Mouse (Mus musculus) erythroblast, embryonic 14.5 days (primary cell): ENCODE results near the gene Ush2a.

Experiments
- GATA1 ChIP-seq: IDR thresholded peaks from 2 replicates; pipeline ENCODE4 v1.6.1; 2012; ENCODE audit warnings: low read length, inconsistent platforms, mixed read lengths
- TAL1 ChIP-seq: IDR thresholded peaks from 3 replicates; pipeline ENCODE4 v1.6.1; 2012; ENCODE audit warnings: low read length, inconsistent platforms, mixed read lengths

DNA sequence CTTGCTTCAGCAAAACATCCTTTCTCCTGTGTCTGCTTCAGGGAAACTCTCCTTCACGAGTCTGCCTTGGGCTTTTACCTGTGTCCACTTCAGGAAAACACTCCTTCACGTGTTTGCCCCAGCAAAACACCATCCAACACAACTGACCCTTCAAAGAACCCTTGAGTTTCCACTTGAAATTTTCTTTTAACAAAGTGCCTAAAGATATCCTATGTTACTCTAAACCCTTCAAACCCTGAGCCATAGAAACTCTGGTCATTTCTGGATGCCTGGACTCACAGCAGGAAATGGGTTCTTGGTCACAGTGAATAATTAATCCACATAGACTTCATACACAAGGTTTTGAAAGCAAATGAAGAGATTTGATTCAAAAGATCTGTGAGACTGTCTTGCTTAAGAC is 199.4 kb downstream of the Ush2a start:
- no peak for TF ChIP-seq GATA1
- no peak for TF ChIP-seq TAL1
